18 mouse cellular contexts compared by ENCODE assay signal in the genomic region with DNA sequence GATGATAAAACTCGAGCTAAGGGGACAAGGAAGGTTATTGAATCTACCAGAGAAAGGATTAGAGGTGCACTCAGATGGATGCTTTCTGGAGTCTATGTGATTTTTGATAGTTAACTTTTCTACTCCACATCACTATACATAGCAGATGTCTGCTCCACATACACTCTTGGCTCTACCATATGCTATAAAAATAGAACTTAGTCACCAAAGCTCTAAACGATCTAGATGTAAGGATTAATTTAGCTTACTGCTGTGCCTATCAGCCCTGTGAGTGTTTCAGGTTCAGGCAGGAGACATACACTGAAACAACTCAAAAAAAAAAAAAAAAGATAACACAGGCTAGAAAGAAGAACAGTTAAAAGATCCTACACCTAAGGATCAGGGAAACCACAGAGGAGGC.
"Had no signal": no experiment of that assay in that cellular context is flagged by ENCODE, and none has a peak within 500 bp of the region (broad histone marks: within the 10 kb centered on the region; RNA-seq: fewer than 3 reads in every experiment).

No protein-coding gene starts in this region.

- ATAC-seq: liver, postnatal 0 days; lung, postnatal 0 days; midbrain, embryonic 13.5 days; midbrain, embryonic 15.5 days had no signal

- H3K27me3 ChIP-seq: lung, embryonic 15.5 days; midbrain, embryonic 13.5 days; midbrain, embryonic 15.5 days; neural tube, embryonic 12.5 days; stomach, embryonic 15.5 days had no signal

- H3K9me3 ChIP-seq: lung, embryonic 15.5 days; megakaryocyte, embryonic 14.5 days; midbrain, embryonic 13.5 days; midbrain, embryonic 15.5 days; neural tube, embryonic 12.5 days; stomach, embryonic 15.5 days had no signal

- H3K9ac ChIP-seq: liver, postnatal 0 days; lung, embryonic 15.5 days; midbrain, embryonic 13.5 days; midbrain, embryonic 15.5 days; neural tube, embryonic 12.5 days; stomach, embryonic 15.5 days had no signal

- DNase-seq: liver, postnatal 0 days; lung, adult 2 months; lung, postnatal 14 days; lung, postnatal 36 days; right cerebral cortex, postnatal 14 days; thymus, adult 18-20 months; thymus, postnatal 14 days; thymus, postnatal 36 days had no signal

- H3K27ac ChIP-seq: lung, embryonic 15.5 days; macrophage; midbrain, embryonic 13.5 days; midbrain, embryonic 15.5 days; neural tube, embryonic 12.5 days; stomach, embryonic 15.5 days; stomach, postnatal 0 days had no signal

- H3K4me2 ChIP-seq: lung, embryonic 15.5 days; midbrain, embryonic 11.5 days; midbrain, embryonic 13.5 days; midbrain, embryonic 15.5 days; neural tube, embryonic 12.5 days; stomach, embryonic 15.5 days had no signal

- H3K36me3 ChIP-seq: lung, embryonic 15.5 days; midbrain, embryonic 13.5 days; midbrain, embryonic 15.5 days; neural tube, embryonic 12.5 days; stomach, embryonic 15.5 days had no signal

- H3K4me3 ChIP-seq: lung, embryonic 15.5 days; megakaryocyte, embryonic 14.5 days; midbrain, embryonic 13.5 days; midbrain, embryonic 15.5 days; neural tube, embryonic 12.5 days; stomach, embryonic 15.5 days had no signal

- H3K4me1 ChIP-seq: lung, embryonic 15.5 days; megakaryocyte, embryonic 14.5 days; midbrain, embryonic 13.5 days; midbrain, embryonic 15.5 days; neural tube, embryonic 12.5 days; stomach, embryonic 15.5 days had no signal
